Mouse (Mus musculus) heart, adult 2 months (tissue): ENCODE results near the gene Depdc1b.

Experiments
- CTCF ChIP-seq: fragments of 200-600 bp; IDR thresholded peaks from 2 replicates; pipeline ENCODE4 v1.8.1; 2022; ENCODE audit warnings: antibody characterized with exemption, mild to moderate bottlenecking, moderate library complexity
- POLR2A ChIP-seq: fragments of 200-500 bp; IDR thresholded peaks from 2 replicates; pipeline ENCODE4 v1.6.1; 2011; ENCODE audit warnings: mild to moderate bottlenecking, low read depth, low read length, control low read depth; ENCODE audit not compliant: insufficient read depth

GRCm38 (mm10) chr13:108337340-108337739 lies 21.2 kb downstream of the Depdc1b start:
- TF ChIP-seq POLR2A (no peak), CTCF (no peak)
